Mouse (Mus musculus) neutrophil, adult 5-6 weeks (primary cell): ENCODE measurements around the gene Mfsd14a. TPM values are rescaled to one million over a fixed set of nuclear protein-coding genes. Genes with fewer than 3 reads are reported as not detected.
"Not testable (repeated sequence)": the region's sequence is repeated elsewhere in the genome, so short reads cannot be mapped to it uniquely, and the experiment has no call there.

ENCODE experiments used
- ATAC-seq: fragments of 151-379, 151-347 bp; 2 replicates; pipeline ENCODE4 v1.8.0; 2017; ENCODE audit warnings: mild to moderate bottlenecking, moderate TSS enrichment; ENCODE audit not compliant: insufficient number of reproducible peaks, poor library complexity, low FRiP score, severe bottlenecking; ENCODE audit errors: extremely low read depth
- total RNA-seq: library from RNA; stranded (forward); fragments of 200-1000 nt; gene quantifications from 2 replicates; pipeline ENCODE4 v1.2.3, GENCODE M21; 2017

Gene Mfsd14a
- 83.7 and 85.7 TPM in 2 replicates for total RNA-seq

GRCm38 (mm10) chr3:116662463-116662863 is at the start of gene Mfsd14a:
Gene Mfsd14a, minus strand, starts transcription at chr3:116662677.
- ATAC-seq, result peak; percentile 98

GRCm38 (mm10) chr3:116711624-116712435 is 49.4 kb upstream of the Mfsd14a start:
- peak; percentile 75 for ATAC-seq

- ATAC-seq, result 0 out of 2 replicates have a peak, but pooled peaks have one; percentile 14
Measured at GRCm38 (mm10) chr3:116710941-116711340, 48.5 kb upstream of the Mfsd14a start.

GRCm38 (mm10) chr3:116705637-116706204 is 43.2 kb upstream of the Mfsd14a start:
- ATAC-seq, result no peak

- no peak for ATAC-seq
Measured at GRCm38 (mm10) chr3:116703835-116704234, 41.4 kb upstream of the Mfsd14a start.

- ATAC-seq, result no peak
Measured at GRCm38 (mm10) chr3:116702647-116703272, 40.3 kb upstream of the Mfsd14a start.

- ATAC-seq, result no peak
Measured at GRCm38 (mm10) chr3:116701601-116702000, 39.1 kb upstream of the Mfsd14a start.

- no peak for ATAC-seq
Measured at GRCm38 (mm10) chr3:116698786-116699185, 36.3 kb upstream of the Mfsd14a start.

- ATAC-seq, result no peak
Measured at GRCm38 (mm10) chr3:116695666-116695985, 33.1 kb upstream of the Mfsd14a start.

GRCm38 (mm10) chr3:116694955-116695665 is 32.6 kb upstream of the Mfsd14a start:
- ATAC-seq, result no peak

- no peak for ATAC-seq
Measured at GRCm38 (mm10) chr3:116694312-116694711, 31.8 kb upstream of the Mfsd14a start.

GRCm38 (mm10) chr3:116681160-116681559 is 18.7 kb upstream of the Mfsd14a start, which contains the start of gene Gm43191:
Gene Gm43191, minus strand, starts transcription at chr3:116681260.
- ATAC-seq, result no peak

- ATAC-seq, result not testable (repeated sequence)
Measured at GRCm38 (mm10) chr3:116664281-116664680, 1.8 kb upstream of the Mfsd14a start.

GRCm38 (mm10) chr3:116661870-116662414 is 535 bp downstream of the Mfsd14a start:
- peak; percentile 46 for ATAC-seq

GRCm38 (mm10) chr3:116661288-116661869 is 1.1 kb downstream of the Mfsd14a start:
- no peak for ATAC-seq

GRCm38 (mm10) chr3:116659856-116660430 is 2.5 kb downstream of the Mfsd14a start:
- no peak for ATAC-seq

GRCm38 (mm10) chr3:116658928-116659565 is 3.4 kb downstream of the Mfsd14a start:
- ATAC-seq, result no peak
